13 mouse cellular contexts compared by ENCODE assay signal in the genomic region with DNA sequence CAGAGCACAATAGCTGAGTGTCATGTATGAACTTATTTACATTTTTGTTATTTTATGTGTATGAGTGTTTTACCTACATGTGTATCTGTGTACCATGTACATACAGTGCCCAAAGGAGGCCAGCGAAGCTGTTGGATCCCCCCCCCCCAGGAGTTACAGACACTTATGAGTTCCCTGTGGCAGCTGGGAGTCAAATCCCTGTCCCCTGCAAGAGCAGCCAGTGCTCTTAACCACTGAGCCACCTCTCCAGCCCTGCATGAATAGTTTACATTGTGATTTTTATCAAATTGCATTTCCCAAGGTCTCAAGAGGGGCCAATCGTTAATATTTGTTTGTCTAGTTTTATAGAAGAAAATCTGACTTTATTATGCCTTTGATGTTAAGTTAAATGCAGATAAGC. TPM values are rescaled to one million over a fixed set of nuclear protein-coding genes. Genes with fewer than 3 reads are reported as not detected.
DNase-seq lines count a peak whose midpoint lies in the region; ATAC-seq and TF ChIP-seq lines count a peak whose summit lies in the region.
"Had no signal": no experiment of that assay in that cellular context is flagged by ENCODE, and none has a peak within 500 bp of the region (broad histone marks: within the 10 kb centered on the region; RNA-seq: fewer than 3 reads in every experiment).

No protein-coding gene starts in this region.

- no peak for DNase-seq in heart, adult 18-20 months
- no peak for DNase-seq in lung, adult 2 months
- no peak for DNase-seq in left cerebral cortex, postnatal 36 days (ENCODE audit: low spot score in 2 of 2)
- DNase-seq: cerebellum, adult 2 months had no signal

- no peaks in the 10 kb centered on the region for H3K9me3 ChIP-seq in heart, embryonic 15.5 days (replicated peaks)
- no peaks in the 10 kb centered on the region for H3K9me3 ChIP-seq in lung, embryonic 16.5 days (ENCODE audit: control insufficient read depth, low read length)
- no peaks in the 10 kb centered on the region for H3K9me3 ChIP-seq in limb, embryonic 15.5 days
- H3K9me3 ChIP-seq: hindbrain, embryonic 12.5 days; midbrain, embryonic 10.5 days; neural tube, embryonic 13.5 days had no signal

- intact Hi-C loops in left cerebral cortex, postnatal 36 days (cut with DNase I), result loop anchor here (5.0 kb wide), 1 partner anchor 45 kb away; no protein-coding TSS in a partner anchor

- no peak for ATAC-seq in heart, embryonic 15.5 days (replicated peaks; ENCODE audit: insufficient number of reproducible peaks, insufficient read depth, low FRiP score, low read depth)
- ATAC-seq in lung, embryonic 16.5 days (ENCODE audit: low read depth), result peak; percentile 34
- no peak for ATAC-seq in limb, embryonic 15.5 days (ENCODE audit: insufficient number of reproducible peaks, low FRiP score, low TSS enrichment, low read depth)

- peak overlapping the region; percentile 43 for H3K4me2 ChIP-seq in heart, embryonic 15.5 days
- H3K4me2 ChIP-seq in lung, embryonic 16.5 days (ENCODE audit: low read depth, low read length), result peak overlapping the region; percentile 43
- 0 out of 2 replicates have a peak overlapping the region, but pooled peaks have one; percentile 26 for H3K4me2 ChIP-seq in limb, embryonic 15.5 days
- H3K4me2 ChIP-seq: hindbrain, embryonic 12.5 days; neural tube, embryonic 13.5 days had no signal

- no peaks in the 10 kb centered on the region for H3K27me3 ChIP-seq in heart, embryonic 15.5 days
- no peaks in the 10 kb centered on the region for H3K27me3 ChIP-seq in lung, embryonic 16.5 days (ENCODE audit: control insufficient read depth, insufficient read depth, low read depth, low read length)
- no peaks in the 10 kb centered on the region for H3K27me3 ChIP-seq in limb, embryonic 15.5 days
- H3K27me3 ChIP-seq in small intestine, adult 2 months (ENCODE audit: control insufficient read depth, insufficient read depth, low read length), result no peaks in the 10 kb centered on the region
- H3K27me3 ChIP-seq: hindbrain, embryonic 12.5 days; neural tube, embryonic 13.5 days had no signal

- no peak overlapping the region for H3K4me3 ChIP-seq in heart, embryonic 15.5 days
- peak overlapping the region; percentile 17; the same call in 1 of the 2 replicates for H3K4me3 ChIP-seq in lung, embryonic 16.5 days (ENCODE audit: low read length)
- no peak overlapping the region for H3K4me3 ChIP-seq in lung, adult 2 months (replicated peaks; ENCODE audit: extremely low read depth, low read depth, low read length)
- H3K4me3 ChIP-seq in limb, embryonic 15.5 days, result no peak overlapping the region
- no peak overlapping the region for H3K4me3 ChIP-seq in small intestine, adult 2 months (ENCODE audit: low read depth, low read length)
- H3K4me3 ChIP-seq: hindbrain, embryonic 12.5 days; neural tube, embryonic 13.5 days had no signal

- WGBS in heart, embryonic 15.5 days, result 48% methylated on average over 2 of the region's 2 CpGs
- 30% methylated on average over 2 of the region's 2 CpGs for WGBS in lung, embryonic 16.5 days
- 31% methylated on average over 2 of the region's 2 CpGs for WGBS in lung, adult 2 months
- 57% methylated on average over 2 of the region's 2 CpGs for WGBS in limb, embryonic 15.5 days
- 15% methylated on average over 2 of the region's 2 CpGs for WGBS in small intestine, adult 2 months

- TF ChIP-seq CTCF in lung, adult 2 months (IDR thresholded peaks at IDR 0.05; ENCODE audit: insufficient read depth, low read length), result no peak
- TF ChIP-seq CTCF in small intestine, adult 2 months (IDR thresholded peaks at IDR 0.05; ENCODE audit: extremely low read depth, insufficient read length, insufficient replicate concordance, low read depth, low read length), result no peak

- TF ChIP-seq POLR2A in lung, adult 2 months (IDR thresholded peaks at IDR 0.05; ENCODE audit: borderline replicate concordance, extremely low read depth, low read depth, low read length), result no peak
- no peak for TF ChIP-seq POLR2A in small intestine, adult 2 months (IDR thresholded peaks at IDR 0.05; ENCODE audit: low read depth, low read length)

- H3K27ac ChIP-seq in heart, embryonic 15.5 days, result peak overlapping the region; percentile 43
- 0 out of 2 replicates have a peak overlapping the region, but pooled peaks have one; percentile 5 for H3K27ac ChIP-seq in lung, embryonic 16.5 days (ENCODE audit: low read length)
- H3K27ac ChIP-seq in limb, embryonic 15.5 days, result no peak overlapping the region
- H3K27ac ChIP-seq in small intestine, adult 2 months (ENCODE audit: insufficient read depth, low read depth, low read length), result peak overlapping the region; percentile 61; the same call in 1 of the 2 replicates
- H3K27ac ChIP-seq: hindbrain, embryonic 12.5 days; neural tube, embryonic 13.5 days had no signal

- H3K36me3 ChIP-seq in heart, embryonic 15.5 days, result no peaks in the 10 kb centered on the region
- no peaks in the 10 kb centered on the region for H3K36me3 ChIP-seq in lung, embryonic 16.5 days (ENCODE audit: control insufficient read depth, insufficient read depth, low read length)
- no peaks in the 10 kb centered on the region for H3K36me3 ChIP-seq in limb, embryonic 15.5 days
- no peaks in the 10 kb centered on the region for H3K36me3 ChIP-seq in small intestine, adult 2 months (ENCODE audit: control insufficient read depth, insufficient read depth, low read length)
- H3K36me3 ChIP-seq: hindbrain, embryonic 12.5 days; midbrain, embryonic 10.5 days; neural tube, embryonic 13.5 days had no signal

- H3K9ac ChIP-seq in heart, embryonic 15.5 days, result 0 out of 2 replicates have a peak overlapping the region, but pooled peaks have one; percentile 2
- no peak overlapping the region for H3K9ac ChIP-seq in lung, embryonic 16.5 days (ENCODE audit: low read length)
- no peak overlapping the region for H3K9ac ChIP-seq in limb, embryonic 15.5 days
- H3K9ac ChIP-seq: hindbrain, embryonic 12.5 days; neural tube, embryonic 13.5 days had no signal

- H3K4me1 ChIP-seq in heart, embryonic 15.5 days (replicated peaks), result peaks cover 19% of the 10 kb centered on the region
- peaks cover 14% of the 10 kb centered on the region for H3K4me1 ChIP-seq in lung, embryonic 16.5 days (replicated peaks; ENCODE audit: control insufficient read depth, insufficient read depth, low read length)
- peaks cover 6% of the 10 kb centered on the region for H3K4me1 ChIP-seq in lung, adult 2 months (ENCODE audit: control insufficient read depth, insufficient read depth, low read length)
- H3K4me1 ChIP-seq in limb, embryonic 15.5 days, result peaks cover 10% of the 10 kb centered on the region
- peaks cover 12% of the 10 kb centered on the region for H3K4me1 ChIP-seq in small intestine, adult 2 months (ENCODE audit: control insufficient read depth, insufficient read depth, insufficient read length, low read length)

RNA-seq across cellular contexts. Expression of a gene that starts 8.0 kb away (rescaled TPM):
- 137 and 156 TPM in 2 replicates for polyA plus RNA-seq in heart, embryonic 15.5 days (2015; fragmentation: Nextera tagmentation; extraction: Ambion mirVana)
- 100 to 1,000 TPM; 195 to 199 TPM for total RNA-seq in heart, adult 18-20 months (2021)
- 2.6 and 3.1 TPM in 2 replicates for polyA plus RNA-seq in lung, embryonic 16.5 days (2015; fragmentation: Nextera tagmentation; extraction: Ambion mirVana)
- polyA plus RNA-seq in lung, adult 2 months (2012; rRNA removed), result 2.0 and 4.6 TPM in 2 replicates
- 3.2 and 8.0 TPM in 2 replicates for polyA plus RNA-seq in limb, embryonic 15.5 days (2015; fragmentation: Nextera tagmentation; extraction: Ambion mirVana)
- polyA plus RNA-seq in small intestine, adult 2 months (2012; rRNA removed), result 0.46 TPM in 1 of 2 replicates, not detected in the other
- total RNA-seq in left cerebral cortex, postnatal 36 days (2021), result under 1 TPM; 0.22 to 0.27 TPM
- total RNA-seq: adrenal gland, postnatal 36 days had no signal
- polyA plus RNA-seq: stomach, embryonic 14.5 days had no signal

RNA-seq across cellular contexts. Expression of a gene that starts 19.3 kb away (rescaled TPM):
- 11.3 and 14.3 TPM in 2 replicates for polyA plus RNA-seq in heart, embryonic 15.5 days (2015; fragmentation: Nextera tagmentation; extraction: Ambion mirVana)
- total RNA-seq in heart, adult 18-20 months (2021), result 1 to 10 TPM; 4.8 to 8.0 TPM
- polyA plus RNA-seq in lung, embryonic 16.5 days (2015; fragmentation: Nextera tagmentation; extraction: Ambion mirVana), result 23.3 and 23.4 TPM in 2 replicates
- polyA plus RNA-seq in lung, adult 2 months (2012; rRNA removed), result 2.3 and 4.3 TPM in 2 replicates
- 19.7 and 20.2 TPM in 2 replicates for polyA plus RNA-seq in limb, embryonic 15.5 days (2015; fragmentation: Nextera tagmentation; extraction: Ambion mirVana)
- 1.4 and 1.6 TPM in 2 replicates for polyA plus RNA-seq in small intestine, adult 2 months (2012; rRNA removed)
- total RNA-seq in left cerebral cortex, postnatal 36 days (2021), result 10 to 100 TPM; 18.1 to 21.6 TPM

RNA-seq across cellular contexts. Expression of a gene that starts 36.0 kb away (rescaled TPM):
- polyA plus RNA-seq in heart, embryonic 15.5 days (2015; fragmentation: Nextera tagmentation; extraction: Ambion mirVana), result 0.18 and 0.21 TPM in 2 replicates
- total RNA-seq in heart, adult 18-20 months (2021), result under 1 TPM; 0.30 to 0.72 TPM
- 0.29 and 0.43 TPM in 2 replicates for polyA plus RNA-seq in lung, embryonic 16.5 days (2015; fragmentation: Nextera tagmentation; extraction: Ambion mirVana)
- polyA plus RNA-seq in lung, adult 2 months (2012; rRNA removed), result 0.41 and 0.51 TPM in 2 replicates
- polyA plus RNA-seq in limb, embryonic 15.5 days (2015; fragmentation: Nextera tagmentation; extraction: Ambion mirVana), result 1.3 and 2.6 TPM in 2 replicates
- polyA plus RNA-seq in small intestine, adult 2 months (2012; rRNA removed), result 25.8 and 57.1 TPM in 2 replicates
- total RNA-seq in left cerebral cortex, postnatal 36 days (2021), result not detected
- polyA plus RNA-seq: hindbrain, embryonic 12.5 days; stomach, embryonic 14.5 days had no signal

RNA-seq across cellular contexts. Expression of a gene that starts 53.1 kb away (rescaled TPM):
- polyA plus RNA-seq in heart, embryonic 15.5 days (2015; fragmentation: Nextera tagmentation; extraction: Ambion mirVana), result 5.0 and 5.1 TPM in 2 replicates
- 1 to 10 TPM; 5.1 to 6.3 TPM for total RNA-seq in heart, adult 18-20 months (2021)
- polyA plus RNA-seq in lung, embryonic 16.5 days (2015; fragmentation: Nextera tagmentation; extraction: Ambion mirVana), result 9.0 and 11.0 TPM in 2 replicates
- polyA plus RNA-seq in lung, adult 2 months (2012; rRNA removed), result 37.9 and 61.1 TPM in 2 replicates
- polyA plus RNA-seq in limb, embryonic 15.5 days (2015; fragmentation: Nextera tagmentation; extraction: Ambion mirVana), result 5.8 and 7.8 TPM in 2 replicates
- 8.6 and 16.7 TPM in 2 replicates for polyA plus RNA-seq in small intestine, adult 2 months (2012; rRNA removed)
- 1 to 10 TPM; 2.8 to 3.4 TPM for total RNA-seq in left cerebral cortex, postnatal 36 days (2021)

Comparison
In these comparisons a context has a peak if more than half of its experiments do, and no peak if none do; other contexts are left out.
1. RNA of a gene that starts 8.0 kb away (polyA plus RNA-seq): 137 to 156 TPM in heart, embryonic 15.5 days; 2.0 to 4.6 TPM in lung, adult 2 months, 3.2 to 8.0 TPM in limb, embryonic 15.5 days, 2.6 to 3.1 TPM in lung, embryonic 16.5 days and 0.46 TPM in small intestine, adult 2 months; every median in the first group is over 10 times any median in the second.
2. Peak in every context shown above with its lines, with median percentiles within 50 percentile points of each other: H3K4me2 ChIP-seq.